Mouse (Mus musculus) kidney, adult 2 months (tissue): ENCODE measurements at regions not wholly inside any gene's neighbourhood (a gene's known extent, or its start where the extent isn't known, plus 50 kb on each side); places are given as distances from the start of the nearest gene placed in this dataset.
"Not testable (repeated sequence)": the region's sequence is repeated elsewhere in the genome, so short reads cannot be mapped to it uniquely, and the experiment has no call there.

Source experiments
- DNase-seq: peaks from one replicate; pipeline ENCODE4 v3.0.0; 2021
- H3K27ac ChIP-seq: fragments of 200-500 bp; 2 replicates; pipeline ENCODE4 v1.5.1; 2012; ENCODE audit warnings: low read depth, low read length, control low read depth, inconsistent platforms; ENCODE audit not compliant: insufficient read depth
- H3K27me3 ChIP-seq: fragments of 200-500 bp; replicated peaks from 2 replicates; pipeline ENCODE4 v1.6.1; 2012; ENCODE audit warnings: mild to moderate bottlenecking, moderate library complexity, low read length, inconsistent platforms; ENCODE audit not compliant: control insufficient read depth, insufficient read depth
- H3K36me3 ChIP-seq: fragments of 200-500 bp; 2 replicates; pipeline ENCODE4 v1.6.1; 2012; ENCODE audit warnings: mild to moderate bottlenecking, moderate library complexity, low read length, inconsistent platforms; ENCODE audit not compliant: control insufficient read depth, insufficient read depth
- H3K4me1 ChIP-seq: fragments of 200-500 bp; 2 replicates; pipeline ENCODE4 v1.6.1; 2011; ENCODE audit warnings: low read length; ENCODE audit not compliant: control insufficient read depth, insufficient read depth
- H3K4me3 ChIP-seq: fragments of 200-500 bp; 2 replicates; pipeline ENCODE4 v1.5.1; 2011; ENCODE audit warnings: mild to moderate bottlenecking, low read depth, low read length, control low read depth; ENCODE audit not compliant: insufficient read depth
- CTCF ChIP-seq: fragments of 200-500 bp; conservative IDR thresholded peaks from 2 replicates; pipeline ENCODE4 v1.5.1; 2011; ENCODE audit warnings: low read depth, mild to moderate bottlenecking, control low read depth, low read length, moderate library complexity, mixed read lengths; ENCODE audit not compliant: insufficient read depth, insufficient read length
- POLR2A ChIP-seq: fragments of 200-500 bp; IDR thresholded peaks from one replicate; pipeline ENCODE4 v1.6.1; 2011; ENCODE audit warnings: low read depth, low read length, control low read depth
- WGBS: fragments of 180-500 bp; shearing (Covaris S2); methylation state at CpG from one replicate; pipeline ENCODE4 v1.1.7; 2018; 5-methylcytosine and 5-hydroxymethylcytosine counted together

DNA sequence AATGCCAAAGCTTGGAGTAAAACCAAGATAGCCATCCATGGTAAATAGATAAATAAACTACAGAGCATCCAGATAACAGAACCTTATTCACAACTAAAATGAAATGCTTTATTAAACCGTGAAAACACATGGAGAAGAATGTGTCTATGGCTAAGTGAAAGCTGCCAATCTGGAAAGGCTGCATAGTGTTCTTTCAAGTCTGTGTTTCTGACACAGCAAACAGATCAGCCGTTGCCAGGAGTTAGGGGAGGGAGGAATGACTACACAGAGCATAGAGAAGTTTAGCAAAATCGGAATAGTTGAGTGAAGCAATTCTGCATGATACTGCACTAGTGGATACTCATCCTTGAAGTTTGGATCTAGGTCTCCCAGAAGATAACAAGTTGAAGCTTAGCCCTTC, 633.8 kb upstream of the Mms22l start:
- no peak for DNase-seq
- 76% methylated on average over 3 of the region's 3 CpGs for WGBS
- Histone ChIP-seq H3K4me3 (no peak overlapping the region), H3K27ac (no peak overlapping the region), H3K4me1 (no peaks in the 10 kb centered on the region), H3K36me3 (no peaks in the 10 kb centered on the region), H3K27me3 (no peaks in the 10 kb centered on the region)
- TF ChIP-seq CTCF (no peak), POLR2A (no peak)

DNA sequence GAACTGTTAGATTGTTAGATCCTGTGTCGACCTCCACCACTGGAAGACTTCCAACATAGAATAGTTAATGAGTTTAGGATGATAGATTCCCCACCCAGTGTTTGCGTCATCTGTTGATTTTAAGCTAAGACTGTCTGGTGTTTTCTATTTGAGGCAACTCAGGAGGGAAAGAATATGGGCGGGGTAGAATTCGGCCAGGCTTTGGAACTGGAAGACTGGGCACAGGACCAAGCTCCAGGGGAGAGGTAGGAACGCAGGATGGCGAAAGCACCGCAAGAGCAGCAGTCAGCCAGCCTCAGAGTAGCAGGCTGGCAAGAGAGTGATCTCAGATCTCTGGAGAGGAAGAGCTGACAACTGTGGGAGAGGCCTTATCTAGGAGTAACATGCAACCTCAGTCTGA, 616.2 kb upstream of the Mms22l start:
- Histone ChIP-seq H3K27ac (no peak overlapping the region), H3K4me1 (no peaks in the 10 kb centered on the region), H3K4me3 (no peak overlapping the region), H3K36me3 (no peaks in the 10 kb centered on the region), H3K27me3 (no peaks in the 10 kb centered on the region)
- no peak for TF ChIP-seq CTCF
- TF ChIP-seq POLR2A, result no peak
- no peak for DNase-seq
- 71% methylated on average over 7 of the region's 7 CpGs for WGBS

DNA sequence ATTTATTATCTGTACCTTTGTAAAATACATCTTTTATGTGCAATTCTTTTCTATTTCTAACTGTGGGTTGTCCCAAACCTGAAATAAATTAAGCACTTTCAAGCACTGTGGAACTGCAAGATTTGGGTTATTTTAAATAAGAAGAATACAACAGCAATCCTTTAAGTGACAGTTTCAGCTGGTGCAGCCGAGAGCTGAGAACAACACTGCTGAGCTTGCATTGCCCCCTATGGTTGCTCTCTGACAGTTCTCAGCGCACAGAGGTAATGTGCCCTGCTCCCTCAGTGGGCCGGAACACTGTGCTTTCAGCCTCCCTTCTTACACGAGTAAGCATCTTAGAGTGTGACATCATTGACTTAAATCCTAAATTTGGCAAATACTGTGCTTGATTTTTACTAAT, 582.9 kb upstream of the Mms22l start:
- no peak overlapping the region for H3K27ac ChIP-seq
- DNase-seq, result no peak
- no peak overlapping the region for H3K4me3 ChIP-seq
- H3K4me1 ChIP-seq, result no peaks in the 10 kb centered on the region
- H3K27me3 ChIP-seq, result no peaks in the 10 kb centered on the region
- WGBS, result 23% methylated on average over 4 of the region's 4 CpGs
- TF ChIP-seq CTCF, result no peak
- no peak for TF ChIP-seq POLR2A
- H3K36me3 ChIP-seq, result no peaks in the 10 kb centered on the region

DNA sequence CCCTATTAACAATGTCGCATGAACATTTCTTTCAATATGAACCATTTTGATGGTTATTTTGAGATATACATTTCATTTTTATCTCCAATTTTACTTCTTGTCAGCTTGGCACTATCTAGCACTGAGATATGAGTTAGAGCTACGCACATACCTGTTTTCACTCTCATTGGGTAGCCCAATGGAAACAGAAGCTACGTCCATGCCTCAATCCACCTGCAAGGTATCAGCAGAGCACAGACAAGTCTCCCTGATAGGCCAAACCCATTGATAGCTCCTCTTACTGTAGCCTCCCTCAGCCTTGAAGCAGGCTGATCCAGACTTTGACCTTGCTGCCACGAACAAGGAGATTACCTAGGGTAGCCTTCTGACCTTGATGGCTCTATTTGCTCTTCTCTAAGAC, 582.4 kb upstream of the Mms22l start:
- H3K27me3 ChIP-seq, result no peaks in the 10 kb centered on the region
- WGBS, result 72% methylated on average over 4 of the region's 4 CpGs
- no peaks in the 10 kb centered on the region for H3K4me1 ChIP-seq
- H3K27ac ChIP-seq, result no peak overlapping the region
- TF ChIP-seq POLR2A (no peak), CTCF (no peak)
- H3K36me3 ChIP-seq, result no peaks in the 10 kb centered on the region
- no peak overlapping the region for H3K4me3 ChIP-seq
- DNase-seq, result no peak

DNA sequence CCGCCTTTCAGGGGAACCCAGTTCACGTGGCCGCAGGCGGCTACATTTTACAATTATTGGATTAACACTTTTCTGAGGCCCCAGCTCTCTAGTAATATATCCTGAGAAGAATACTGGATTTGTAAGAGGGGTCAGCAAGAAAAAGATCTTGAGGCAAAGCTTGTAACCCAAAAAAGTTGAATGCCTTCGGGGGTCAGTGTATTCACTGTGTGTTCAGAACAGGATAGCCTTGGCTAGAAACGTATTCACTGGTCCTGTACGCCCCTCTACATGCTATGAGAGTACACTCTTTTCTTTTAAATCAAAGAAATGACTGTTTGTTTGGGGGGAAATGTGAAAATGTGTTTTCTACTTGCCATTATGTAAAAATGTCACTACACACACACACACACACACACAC, 581.8 kb upstream of the Mms22l start:
- no peaks in the 10 kb centered on the region for H3K4me1 ChIP-seq
- H3K27me3 ChIP-seq, result no peaks in the 10 kb centered on the region
- H3K36me3 ChIP-seq, result no peaks in the 10 kb centered on the region
- 80% methylated on average over 7 of the region's 7 CpGs for WGBS
- no peak overlapping the region for H3K27ac ChIP-seq
- H3K4me3 ChIP-seq, result no peak overlapping the region
- no peak for DNase-seq
- TF ChIP-seq POLR2A, result no peak
- TF ChIP-seq CTCF, result no peak

DNA sequence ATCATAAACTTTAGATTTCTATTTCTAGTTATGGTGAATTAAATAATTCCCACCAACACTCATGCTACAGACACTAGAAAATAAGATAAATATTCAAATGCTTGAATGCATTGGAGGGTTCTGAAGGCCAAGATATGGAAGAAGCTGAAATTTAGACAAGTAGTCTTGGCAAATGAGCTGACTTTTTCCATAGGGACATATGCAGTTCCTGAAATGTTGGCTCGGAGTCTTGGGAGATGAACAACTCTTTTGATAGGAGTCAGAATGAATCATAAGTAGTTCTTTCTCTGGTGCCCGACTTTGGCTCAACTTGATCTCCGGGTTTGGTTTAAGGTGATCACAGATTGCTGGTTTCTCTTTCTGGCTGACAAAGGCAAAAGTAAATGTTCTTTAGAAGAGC, 574.7 kb upstream of the Mms22l start:
- Histone ChIP-seq H3K4me3 (no peak overlapping the region), H3K36me3 (no peaks in the 10 kb centered on the region), H3K27ac (no peak overlapping the region), H3K4me1 (no peaks in the 10 kb centered on the region), H3K27me3 (no peaks in the 10 kb centered on the region)
- WGBS, result 86% methylated on average over 3 of the region's 3 CpGs
- TF ChIP-seq CTCF (no peak), POLR2A (no peak)
- DNase-seq, result no peak

DNA sequence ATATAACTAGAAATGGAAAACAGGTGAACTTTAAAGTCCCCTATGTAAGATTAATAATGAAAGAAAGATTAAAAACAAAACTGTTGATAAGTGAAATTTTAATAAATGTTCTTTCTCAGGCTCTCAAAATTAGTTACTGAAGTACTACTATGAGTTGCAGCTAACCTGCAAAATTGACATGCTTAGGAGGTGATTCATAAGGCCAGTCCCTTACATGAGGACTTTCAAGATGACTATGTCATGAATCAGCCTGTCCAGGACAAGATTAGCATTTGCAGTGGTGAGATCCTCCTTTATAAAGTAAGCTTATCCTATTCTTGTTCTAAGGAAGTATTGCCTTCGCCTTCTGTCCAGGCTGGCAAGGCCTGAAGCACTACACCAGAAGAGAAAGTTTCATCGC, 542.1 kb upstream of the Mms22l start:
- Histone ChIP-seq H3K4me1 (no peaks in the 10 kb centered on the region), H3K4me3 (no peak overlapping the region), H3K27ac (no peak overlapping the region), H3K27me3 (no peaks in the 10 kb centered on the region), H3K36me3 (no peaks in the 10 kb centered on the region)
- DNase-seq, result no peak
- TF ChIP-seq POLR2A (no peak), CTCF (no peak)
- WGBS, result 82% methylated on average over 2 of the region's 2 CpGs

DNA sequence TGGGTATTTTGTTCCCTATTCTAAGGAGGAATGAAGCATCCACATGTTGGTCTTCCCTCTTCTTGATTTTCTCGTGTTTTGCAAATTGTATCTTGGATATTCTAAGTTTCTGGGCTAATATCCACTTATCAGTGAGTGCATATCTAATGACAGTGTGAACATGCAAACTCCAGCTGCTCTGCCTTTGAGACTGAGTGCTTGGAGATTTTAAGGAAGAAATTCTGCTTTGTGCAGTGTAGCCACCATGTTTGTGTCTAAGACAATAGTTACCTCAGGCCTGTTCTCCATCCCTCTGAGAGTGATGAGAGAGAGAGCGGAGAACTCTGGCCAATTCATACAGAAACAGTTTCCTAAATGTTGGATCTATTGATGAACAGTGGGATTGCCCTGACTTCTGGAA, 514.1 kb upstream of the Mms22l start:
- not testable (repeated sequence) for H3K36me3 ChIP-seq, H3K4me3 ChIP-seq, DNase-seq, H3K27ac ChIP-seq, H3K27me3 ChIP-seq, H3K4me1 ChIP-seq
- WGBS, result 87% methylated on average over 2 of the region's 2 CpGs
